Mouse (Mus musculus) hindbrain, embryonic 15.5 days (tissue): ENCODE results near the gene Klhl11. TPM values are rescaled to one million over a fixed set of nuclear protein-coding genes. Genes with fewer than 3 reads are reported as not detected.

Experiments used
- ATAC-seq: fragments of 200-750 bp; cut with Nextera tagmentation; 2 replicates; pipeline ENCODE4 v1.8.0; 2017; ENCODE audit warnings: low read depth, moderate number of reproducible peaks, moderate TSS enrichment; ENCODE audit not compliant: low FRiP score
- H3K27ac ChIP-seq: fragments of 300-500 bp; sonication (generic); replicated peaks from 2 replicates; pipeline ENCODE4 v1.5.1; 2015; ENCODE audit warnings: mild to moderate bottlenecking, inconsistent platforms
- H3K27me3 ChIP-seq: fragments of 300-500 bp; sonication (generic); 2 replicates; pipeline ENCODE4 v1.6.1; 2015; ENCODE audit warnings: control low read depth, inconsistent platforms
- H3K36me3 ChIP-seq: fragments of 300-500 bp; sonication (generic); 2 replicates; pipeline ENCODE4 v1.6.1; 2015; ENCODE audit warnings: control low read depth, inconsistent platforms
- H3K4me1 ChIP-seq: fragments of 300-500 bp; sonication (generic); replicated peaks from 2 replicates; pipeline ENCODE4 v1.6.1; 2015; ENCODE audit warnings: control low read depth, inconsistent platforms
- H3K4me2 ChIP-seq: fragments of 300-500 bp; sonication (generic); 2 replicates; pipeline ENCODE4 v1.6.1; 2015; ENCODE audit warnings: moderate library complexity, mild to moderate bottlenecking, inconsistent platforms
- H3K4me3 ChIP-seq: fragments of 300-500 bp; sonication (generic); 2 replicates; pipeline ENCODE4 v1.5.1; 2015; ENCODE audit warnings: mild to moderate bottlenecking, inconsistent platforms
- H3K9ac ChIP-seq: fragments of 300-500 bp; sonication (generic); 2 replicates; pipeline ENCODE4 v1.6.1; 2015; ENCODE audit warnings: inconsistent platforms
- H3K9me3 ChIP-seq: fragments of 300-500 bp; sonication (generic); 2 replicates; pipeline ENCODE4 v1.6.1; 2016; ENCODE audit warnings: control low read depth, inconsistent platforms
- WGBS: fragments of 180-500 bp; shearing (Covaris S2); methylation state at CpG from one replicate; pipeline ENCODE4 v1.1.7; 2015; 5-methylcytosine and 5-hydroxymethylcytosine counted together
- polyA plus RNA-seq: library from polyadenylated mRNA; unstranded; fragments of >200 nt; fragmentation: Nextera tagmentation; extraction: Ambion mirVana; gene quantifications from 2 replicates; pipeline ENCODE4 v1.2.1, GENCODE M21; 2015

Klhl11 gene
- polyA plus RNA-seq, 1 experiment from 2014 or later: 9.8 TPM

GRCm38 (mm10) chr11:100465229-100465792 is 7.2 kb downstream of the Klhl11 start:
- no peak overlapping the region for H3K9ac ChIP-seq
- ATAC-seq: no peak
- no peak overlapping the region for H3K4me3 ChIP-seq
- H3K4me2 ChIP-seq: no peak overlapping the region
- WGBS: 100% methylated on average over 1 of the region's 1 CpGs
- no peaks in the 10 kb centered on the region for H3K9me3 ChIP-seq
- peaks cover 19% of the 10 kb centered on the region for H3K36me3 ChIP-seq
- no peak overlapping the region for H3K27ac ChIP-seq
- peaks cover 16% of the 10 kb centered on the region for H3K4me1 ChIP-seq
- no peaks in the 10 kb centered on the region for H3K27me3 ChIP-seq

GRCm38 (mm10) chr11:100462699-100463098 is 9.8 kb downstream of the Klhl11 start:
- WGBS: 89% methylated on average over 10 of the region's 10 CpGs
- H3K4me1 ChIP-seq: no peaks in the 10 kb centered on the region
- H3K27ac ChIP-seq: no peak overlapping the region
- H3K4me2 ChIP-seq: no peak overlapping the region
- peaks cover 30% of the 10 kb centered on the region for H3K36me3 ChIP-seq
- no peak for ATAC-seq
- H3K9me3 ChIP-seq: no peaks in the 10 kb centered on the region
- no peak overlapping the region for H3K9ac ChIP-seq
- no peak overlapping the region for H3K4me3 ChIP-seq
- no peaks in the 10 kb centered on the region for H3K27me3 ChIP-seq

GRCm38 (mm10) chr11:100457711-100458110 is 14.8 kb downstream of the Klhl11 start:
- H3K36me3 ChIP-seq: peaks cover 23% of the 10 kb centered on the region
- H3K4me2 ChIP-seq: no peak overlapping the region
- no peak overlapping the region for H3K4me3 ChIP-seq
- no peak overlapping the region for H3K27ac ChIP-seq
- WGBS: 96% methylated on average over 5 of the region's 5 CpGs
- no peak overlapping the region for H3K9ac ChIP-seq
- no peaks in the 10 kb centered on the region for H3K4me1 ChIP-seq
- ATAC-seq: no peak
- H3K27me3 ChIP-seq: no peaks in the 10 kb centered on the region
- no peaks in the 10 kb centered on the region for H3K9me3 ChIP-seq

- Histone ChIP-seq H3K4me2 (no peak overlapping the region), H3K27ac (no peak overlapping the region), H3K4me1 (no peaks in the 10 kb centered on the region), H3K9me3 (no peaks in the 10 kb centered on the region), H3K27me3 (no peaks in the 10 kb centered on the region), H3K4me3 (no peak overlapping the region), H3K9ac (no peak overlapping the region), H3K36me3 (peaks cover 19% of the 10 kb centered on the region)
- ATAC-seq: no peak
- WGBS: 90% methylated on average over 4 of the region's 4 CpGs
These were observed 15.3 kb downstream of the Klhl11 start for GRCm38 (mm10) chr11:100457247-100457646.

- no peak for ATAC-seq
- Histone ChIP-seq H3K4me1 (peaks cover 18% of the 10 kb centered on the region), H3K4me3 (no peak overlapping the region), H3K4me2 (no peak overlapping the region), H3K9ac (no peak overlapping the region), H3K9me3 (no peaks in the 10 kb centered on the region), H3K36me3 (0 out of 2 replicates have a peak, but pooled peaks cover 5% of the 10 kb centered on the region), H3K27ac (no peak overlapping the region), H3K27me3 (no peaks in the 10 kb centered on the region)
- WGBS: 85% methylated on average over 6 of the region's 6 CpGs
These were observed 29.9 kb downstream of the Klhl11 start for GRCm38 (mm10) chr11:100442625-100443024.

GRCm38 (mm10) chr11:100441797-100442196 is 30.7 kb downstream of the Klhl11 start, which contains the start of the genes Nt5c3b and Klhl10:
Gene Nt5c3b, minus strand, starts transcription at chr11:100441808.
Gene Klhl10, plus strand, starts transcription at chr11:100441917.
- Histone ChIP-seq H3K4me2 (peak within 1 kb of the TSS; percentile 85), H3K9ac (peak within 1 kb of the TSS; percentile 94), H3K4me1 (peaks cover 18% of the 10 kb centered on the region), H3K4me3 (peak within 1 kb of the TSS; percentile 91), H3K36me3 (peaks cover 5% of the 10 kb centered on the region; the same call in 1 of the 2 replicates), H3K27ac (peak within 1 kb of the TSS; percentile 82), H3K27me3 (no peaks in the 10 kb centered on the region), H3K9me3 (no peaks in the 10 kb centered on the region)
- ATAC-seq: no peak
- WGBS: 82% methylated on average over 8 of the region's 8 CpGs

- H3K9me3 ChIP-seq: no peaks in the 10 kb centered on the region
- ATAC-seq: peak; percentile 97
- peaks cover 18% of the 10 kb centered on the region for H3K4me1 ChIP-seq
- WGBS: under 1% methylated on average over 51 of the region's 52 CpGs
- H3K36me3 ChIP-seq: peaks cover 7% of the 10 kb centered on the region
- H3K4me3 ChIP-seq: peak overlapping the region; percentile 91
- no peaks in the 10 kb centered on the region for H3K27me3 ChIP-seq
- H3K9ac ChIP-seq: peak overlapping the region; percentile 94
- peak overlapping the region; percentile 82 for H3K27ac ChIP-seq
- H3K4me2 ChIP-seq: peak overlapping the region; percentile 85
These were observed 31.6 kb downstream of the Klhl11 start for GRCm38 (mm10) chr11:100440691-100441522.

- no peak overlapping the region for H3K9ac ChIP-seq
- 77% methylated on average over 1 of the region's 1 CpGs for WGBS
These were observed 34.6 kb downstream of the Klhl11 start for GRCm38 (mm10) chr11:100437901-100438300.

GRCm38 (mm10) chr11:100435678-100436246 is 36.8 kb downstream of the Klhl11 start:
- no peaks in the 10 kb centered on the region for H3K9me3 ChIP-seq
- no peak for ATAC-seq
- 27% methylated on average over 9 of the region's 9 CpGs for WGBS

More at GRCm38 (mm10) chr11:100437901-100438300, 34.6 kb downstream of the Klhl11 start:
- H3K4me3 ChIP-seq: no peak overlapping the region
- H3K27me3 ChIP-seq: no peaks in the 10 kb centered on the region
- no peak for ATAC-seq
- H3K9me3 ChIP-seq: no peaks in the 10 kb centered on the region
- peaks cover 18% of the 10 kb centered on the region for H3K4me1 ChIP-seq
- H3K36me3 ChIP-seq: peaks cover 13% of the 10 kb centered on the region
- no peak overlapping the region for H3K27ac ChIP-seq
- no peak overlapping the region for H3K4me2 ChIP-seq

GRCm38 (mm10) chr11:100432002-100432401 is 40.5 kb downstream of the Klhl11 start:
- Histone ChIP-seq H3K27me3 (no peaks in the 10 kb centered on the region), H3K4me3 (no peak overlapping the region), H3K9me3 (no peaks in the 10 kb centered on the region), H3K4me1 (peaks cover 5% of the 10 kb centered on the region; the same call in 1 of the 2 replicates), H3K27ac (no peak overlapping the region), H3K9ac (no peak overlapping the region), H3K4me2 (no peak overlapping the region), H3K36me3 (peaks cover 21% of the 10 kb centered on the region)
- whole genome bisulfite sequencing: 95% methylated on average over 5 of the region's 5 CpGs
- ATAC-seq: no peak

More at GRCm38 (mm10) chr11:100435678-100436246, 36.8 kb downstream of the Klhl11 start:
- H3K4me1 ChIP-seq: peaks cover 11% of the 10 kb centered on the region
- H3K36me3 ChIP-seq: peaks cover 17% of the 10 kb centered on the region
- H3K4me3 ChIP-seq: no peak overlapping the region
- H3K9ac ChIP-seq: no peak overlapping the region
- no peak overlapping the region for H3K27ac ChIP-seq
- no peaks in the 10 kb centered on the region for H3K27me3 ChIP-seq
- no peak overlapping the region for H3K4me2 ChIP-seq

- Histone ChIP-seq H3K27me3 (no peaks in the 10 kb centered on the region), H3K4me3 (no peak overlapping the region), H3K4me1 (peaks cover 5% of the 10 kb centered on the region; the same call in 1 of the 2 replicates), H3K36me3 (peaks cover 18% of the 10 kb centered on the region; the same call in 1 of the 2 replicates), H3K9me3 (no peaks in the 10 kb centered on the region), H3K9ac (no peak overlapping the region), H3K4me2 (no peak overlapping the region), H3K27ac (no peak overlapping the region)
- no peak for ATAC-seq
- WGBS: 84% methylated on average over 7 of the region's 7 CpGs
These were observed 42.5 kb downstream of the Klhl11 start for GRCm38 (mm10) chr11:100430052-100430451.
